Mouse (Mus musculus): ENCODE results near the gene Htra2. TPM values are rescaled to one million over a fixed set of nuclear protein-coding genes. Genes with fewer than 3 reads are reported as not detected.

Htra2 gene
- total RNA-seq, 1 experiment from 2014 or later, result 105 TPM

- no peak for ATAC-seq (replicated peaks; ENCODE audit: insufficient number of reproducible peaks, low FRiP score, low TSS enrichment, poor library complexity, severe bottlenecking)
Measured at GRCm38 (mm10) chr6:83037188-83037587, 17.9 kb downstream of the Htra2 start.

- ATAC-seq (replicated peaks; ENCODE audit: insufficient number of reproducible peaks, low FRiP score, low TSS enrichment, poor library complexity, severe bottlenecking), result no peak
Measured at GRCm38 (mm10) chr6:83034463-83035055, 20.5 kb downstream of the Htra2 start.

DNA sequence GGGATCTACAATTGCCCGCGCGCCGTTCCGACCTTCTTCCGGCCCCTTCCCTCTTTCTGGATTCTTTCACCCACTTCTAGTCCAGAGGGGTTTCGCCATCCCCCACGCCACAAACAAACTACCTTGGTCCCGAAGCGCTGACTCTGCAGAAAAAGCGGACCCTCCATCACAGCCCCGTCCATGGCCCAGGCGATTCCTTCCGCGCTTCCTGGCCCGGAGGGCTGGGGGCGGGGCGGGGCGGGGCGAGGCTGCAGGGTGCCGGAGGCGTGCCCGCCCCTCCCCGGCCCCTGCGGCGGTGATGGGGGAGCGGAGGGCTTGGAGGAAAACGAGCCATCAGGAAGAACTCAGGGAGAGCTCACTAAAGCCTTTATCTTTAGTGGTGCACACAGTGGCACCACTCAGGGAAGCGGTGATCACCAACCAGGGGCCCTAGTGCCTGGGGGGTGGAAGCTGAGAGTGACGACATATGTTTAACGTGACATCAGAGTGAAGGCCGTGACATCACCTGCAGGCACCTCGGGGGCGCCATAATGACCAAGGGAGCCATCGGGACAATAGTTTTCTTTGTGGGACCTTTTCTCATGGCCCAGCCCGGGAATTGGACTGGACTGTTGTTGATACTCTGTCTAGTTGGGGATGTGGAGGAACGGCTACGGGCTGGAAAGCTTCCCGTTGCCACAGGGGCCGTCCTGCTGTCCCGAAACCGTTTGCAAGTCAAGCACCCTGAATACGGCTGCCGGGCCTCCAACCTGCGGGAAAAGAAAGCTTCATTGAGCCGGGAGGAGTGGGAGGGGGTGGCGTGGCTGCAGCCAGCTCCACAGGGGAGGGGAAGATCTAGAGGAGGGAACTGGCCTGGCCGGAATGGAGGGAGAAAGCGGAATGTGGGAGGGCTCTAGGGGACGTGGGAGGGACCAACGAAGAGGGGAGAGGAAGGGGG, 21.6 kb downstream of the Htra2 start, which contains the start of the genes Dok1 and Loxl3:
Gene Dok1 (minus strand): TSS at position 223 of the 937 bp plus-strand sequence.
Gene Loxl3 (plus strand): TSS at position 925 of the 937 bp plus-strand sequence.
- peak; percentile 72 for ATAC-seq (replicated peaks; ENCODE audit: insufficient number of reproducible peaks, low FRiP score, low TSS enrichment, poor library complexity, severe bottlenecking)

- ATAC-seq (replicated peaks; ENCODE audit: insufficient number of reproducible peaks, low FRiP score, low TSS enrichment, poor library complexity, severe bottlenecking), result no peak
Measured at GRCm38 (mm10) chr6:83032769-83033191, 22.3 kb downstream of the Htra2 start.

GRCm38 (mm10) chr6:83031921-83032590, 23.0 kb downstream of the Htra2 start:
- ATAC-seq (replicated peaks; ENCODE audit: insufficient number of reproducible peaks, low FRiP score, low TSS enrichment, poor library complexity, severe bottlenecking), result no peak

GRCm38 (mm10) chr6:83031111-83031510, 24.0 kb downstream of the Htra2 start:
- ATAC-seq (replicated peaks; ENCODE audit: insufficient number of reproducible peaks, low FRiP score, low TSS enrichment, poor library complexity, severe bottlenecking), result no peak

GRCm38 (mm10) chr6:83029777-83030176, 25.3 kb downstream of the Htra2 start:
- ATAC-seq (replicated peaks; ENCODE audit: insufficient number of reproducible peaks, low FRiP score, low TSS enrichment, poor library complexity, severe bottlenecking), result no peak

GRCm38 (mm10) chr6:83027706-83028105, 27.4 kb downstream of the Htra2 start:
- no peak for ATAC-seq (replicated peaks; ENCODE audit: insufficient number of reproducible peaks, low FRiP score, low TSS enrichment, poor library complexity, severe bottlenecking)

DNA sequence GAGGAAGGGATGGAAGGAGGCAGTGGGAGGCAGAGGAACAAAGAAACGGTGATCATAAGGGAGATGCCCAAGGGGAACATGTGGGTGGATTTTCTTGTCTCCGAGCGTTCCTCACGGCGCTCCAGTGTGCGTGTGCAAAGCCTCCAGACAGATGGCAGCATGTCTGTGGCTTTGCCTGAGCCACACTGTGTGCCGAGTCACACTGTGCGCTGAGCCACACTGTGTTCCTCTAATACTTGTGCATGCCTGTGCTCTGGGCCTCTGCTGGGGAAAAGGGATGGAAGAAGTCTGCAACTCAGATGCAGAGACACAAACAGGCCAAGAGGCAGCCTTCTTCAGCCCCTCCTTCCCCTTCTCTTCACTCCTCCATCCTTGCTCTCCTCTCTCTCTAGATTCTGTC, 27.8 kb downstream of the Htra2 start:
- no peak for ATAC-seq (replicated peaks; ENCODE audit: insufficient number of reproducible peaks, low FRiP score, low TSS enrichment, poor library complexity, severe bottlenecking)

- ATAC-seq (replicated peaks; ENCODE audit: insufficient number of reproducible peaks, low FRiP score, low TSS enrichment, poor library complexity, severe bottlenecking), result no peak
Measured at GRCm38 (mm10) chr6:83025221-83025620, 29.9 kb downstream of the Htra2 start.

GRCm38 (mm10) chr6:83024421-83024820, 30.7 kb downstream of the Htra2 start:
- ATAC-seq (replicated peaks; ENCODE audit: insufficient number of reproducible peaks, low FRiP score, low TSS enrichment, poor library complexity, severe bottlenecking), result no peak

- no peak for ATAC-seq (replicated peaks; ENCODE audit: insufficient number of reproducible peaks, low FRiP score, low TSS enrichment, poor library complexity, severe bottlenecking)
Measured at GRCm38 (mm10) chr6:83023786-83024185, 31.3 kb downstream of the Htra2 start.

DNA sequence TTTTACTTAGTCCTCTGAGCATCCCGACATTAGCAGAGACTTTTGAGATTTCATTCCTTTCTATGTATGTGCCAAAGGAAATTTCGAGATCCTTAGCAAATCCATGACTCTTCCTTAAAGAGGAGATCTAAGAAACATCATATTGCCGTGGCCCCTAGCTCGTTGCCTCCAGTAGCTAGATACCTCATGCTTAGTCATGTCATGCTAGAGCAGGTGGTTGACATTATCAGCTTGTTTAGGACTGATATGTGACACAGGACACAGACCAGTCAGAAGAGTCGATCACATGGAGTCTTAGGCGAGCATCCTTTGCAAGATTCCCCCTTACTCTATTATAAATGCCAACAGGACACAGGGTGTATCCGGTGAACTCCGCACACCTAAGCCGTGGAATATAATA, 32.1 kb downstream of the Htra2 start:
- ATAC-seq (replicated peaks; ENCODE audit: insufficient number of reproducible peaks, low FRiP score, low TSS enrichment, poor library complexity, severe bottlenecking), result no peak

DNA sequence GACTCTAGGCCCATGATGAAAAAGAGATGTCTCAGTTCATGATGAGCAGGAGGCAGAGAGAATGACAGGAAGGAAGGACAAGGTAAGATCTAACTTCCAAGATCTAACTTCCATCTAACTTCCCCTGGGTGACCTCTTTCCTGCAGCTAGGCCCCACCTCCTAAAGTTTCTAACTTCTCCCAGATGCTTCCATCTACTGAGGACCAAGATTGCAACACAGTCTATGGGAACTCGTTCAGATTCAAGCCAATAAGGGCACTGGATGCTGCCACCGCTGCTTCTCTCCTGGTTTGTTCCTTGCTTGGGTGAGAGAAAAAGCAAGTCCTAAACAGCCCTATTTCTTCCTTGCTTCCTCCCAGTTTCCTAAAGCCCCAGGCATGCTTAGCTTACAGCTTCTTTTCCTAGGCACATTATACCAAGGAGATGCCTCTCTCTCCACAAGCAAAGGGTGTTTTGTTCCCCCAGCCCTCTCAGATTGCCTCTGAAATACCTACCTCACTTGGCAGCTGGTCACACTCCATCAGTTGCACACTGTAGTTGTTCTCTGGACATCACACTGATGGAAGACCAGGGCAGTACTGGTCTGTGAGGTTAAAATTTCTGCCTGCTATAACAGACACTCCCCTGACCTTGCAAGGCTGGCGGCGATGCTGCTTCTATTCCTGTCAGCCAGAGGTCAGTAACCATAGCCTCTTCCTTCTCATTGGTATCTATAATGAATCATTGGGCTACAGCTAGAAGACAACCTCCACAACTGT, 34.1 kb downstream of the Htra2 start:
- no peak for ATAC-seq (replicated peaks; ENCODE audit: insufficient number of reproducible peaks, low FRiP score, low TSS enrichment, poor library complexity, severe bottlenecking)

- ATAC-seq (replicated peaks; ENCODE audit: insufficient number of reproducible peaks, low FRiP score, low TSS enrichment, poor library complexity, severe bottlenecking), result no peak
Measured at GRCm38 (mm10) chr6:83020121-83020520, 35.0 kb downstream of the Htra2 start.

- ATAC-seq (replicated peaks; ENCODE audit: insufficient number of reproducible peaks, low FRiP score, low TSS enrichment, poor library complexity, severe bottlenecking), result no peak
Measured at GRCm38 (mm10) chr6:83019044-83019443, 36.0 kb downstream of the Htra2 start.

DNA sequence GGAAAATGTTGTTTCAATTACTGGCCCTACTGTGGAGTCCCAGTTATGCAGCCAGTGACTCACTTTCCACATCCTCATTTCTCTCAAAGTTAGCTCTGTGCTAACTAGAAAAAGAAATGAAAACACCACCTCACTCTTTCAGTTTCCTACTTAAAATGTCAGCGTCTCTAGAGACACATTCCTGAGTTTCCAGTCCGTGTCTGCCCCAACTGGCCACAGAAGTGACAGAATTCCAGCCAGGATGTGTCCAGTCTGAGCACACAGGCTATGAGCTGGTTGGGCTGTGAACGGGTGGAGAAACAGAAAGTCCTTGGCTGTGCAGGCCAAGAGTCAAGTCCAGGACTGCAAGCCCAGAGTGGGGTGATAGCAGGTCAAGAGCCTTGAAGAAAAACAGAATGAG, 37.9 kb downstream of the Htra2 start:
- peak; percentile 43; the same call in 1 of the 2 replicates for ATAC-seq (replicated peaks; ENCODE audit: insufficient number of reproducible peaks, low FRiP score, low TSS enrichment, poor library complexity, severe bottlenecking)

GRCm38 (mm10) chr6:83015749-83016148, 39.3 kb downstream of the Htra2 start:
- no peak for ATAC-seq (replicated peaks; ENCODE audit: insufficient number of reproducible peaks, low FRiP score, low TSS enrichment, poor library complexity, severe bottlenecking)
